Mouse (Mus musculus): ENCODE data around the gene Slc5a7. TPM values are rescaled to one million over a fixed set of nuclear protein-coding genes. Genes with fewer than 3 reads are reported as not detected.

Slc5a7 gene
- total RNA-seq (2023) = not detected

DNA sequence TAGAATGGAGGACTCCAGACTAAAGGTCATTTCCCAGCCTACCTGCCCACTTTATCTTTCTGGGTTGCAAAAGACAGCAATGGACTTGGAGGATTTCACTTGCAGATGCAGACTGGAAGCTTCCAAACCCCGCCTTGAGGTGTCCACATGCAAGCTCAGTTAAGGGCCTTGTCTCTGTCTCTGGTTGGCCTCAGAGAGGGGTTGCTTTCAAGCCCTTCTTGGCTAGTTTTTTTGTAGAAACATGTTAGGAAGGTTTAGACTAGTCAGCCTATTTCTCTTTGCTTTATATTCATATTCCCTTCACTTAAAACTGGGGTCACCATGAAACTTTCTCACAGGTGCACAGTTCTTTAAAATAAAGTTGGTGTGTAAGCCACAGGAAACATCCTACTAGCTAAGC lies at the start of gene Slc5a7:
Slc5a7 (minus strand) TSS at position 101 of the 400 bp plus-strand sequence.

